Mouse (Mus musculus) midbrain, embryonic 10.5 days (tissue): Measurements from ENCODE around the gene Samd10. TPM values are rescaled to one million over a fixed set of nuclear protein-coding genes. Genes with fewer than 3 reads are reported as not detected.
A peak's percentile ranks its signal among the peaks of the same experiment; 100 is the strongest.

ENCODE experiments used
- DNase-seq: peaks from one replicate; pipeline ENCODE4 v3.0.0-alpha.2; 2017; ENCODE audit warnings: low spot score
- H3K27ac ChIP-seq: fragments of 300-500 bp; sonication (generic); replicated peaks from 2 replicates; pipeline ENCODE4 v1.5.1; 2016; ENCODE audit warnings: mild to moderate bottlenecking
- H3K27me3 ChIP-seq: fragments of 300-500 bp; sonication (generic); 2 replicates; pipeline ENCODE4 v1.6.1; 2016; ENCODE audit warnings: low read depth, mild to moderate bottlenecking; ENCODE audit not compliant: poor library complexity, severe bottlenecking
- H3K36me3 ChIP-seq: fragments of 300-500 bp; sonication (generic); 2 replicates; pipeline ENCODE4 v1.6.1; 2016; ENCODE audit warnings: mild to moderate bottlenecking, moderate library complexity
- H3K4me1 ChIP-seq: fragments of 300-500 bp; sonication (generic); 2 replicates; pipeline ENCODE4 v1.6.1; 2016
- H3K4me3 ChIP-seq: fragments of 300-500 bp; sonication (generic); 2 replicates; pipeline ENCODE4 v1.5.1; 2016; ENCODE audit warnings: mild to moderate bottlenecking, moderate library complexity
- H3K9me3 ChIP-seq: fragments of 300-500 bp; sonication (generic); replicated peaks from 2 replicates; pipeline ENCODE4 v1.6.1; 2016; ENCODE audit warnings: mild to moderate bottlenecking
- WGBS: fragments of 180-500 bp; shearing (Covaris S2); methylation state at CpG from one replicate; pipeline ENCODE4 v1.1.7; 2016; 5-methylcytosine and 5-hydroxymethylcytosine counted together
- polyA plus RNA-seq: library from polyadenylated mRNA; unstranded; fragments of >200 nt; fragmentation: Nextera tagmentation; extraction: Ambion mirVana; gene quantifications from 2 replicates; pipeline ENCODE4 v1.2.1, GENCODE M21; 2016

The Samd10 gene
- polyA plus RNA-seq, 1 experiment from 2014 or later = 36.4 TPM

DNA sequence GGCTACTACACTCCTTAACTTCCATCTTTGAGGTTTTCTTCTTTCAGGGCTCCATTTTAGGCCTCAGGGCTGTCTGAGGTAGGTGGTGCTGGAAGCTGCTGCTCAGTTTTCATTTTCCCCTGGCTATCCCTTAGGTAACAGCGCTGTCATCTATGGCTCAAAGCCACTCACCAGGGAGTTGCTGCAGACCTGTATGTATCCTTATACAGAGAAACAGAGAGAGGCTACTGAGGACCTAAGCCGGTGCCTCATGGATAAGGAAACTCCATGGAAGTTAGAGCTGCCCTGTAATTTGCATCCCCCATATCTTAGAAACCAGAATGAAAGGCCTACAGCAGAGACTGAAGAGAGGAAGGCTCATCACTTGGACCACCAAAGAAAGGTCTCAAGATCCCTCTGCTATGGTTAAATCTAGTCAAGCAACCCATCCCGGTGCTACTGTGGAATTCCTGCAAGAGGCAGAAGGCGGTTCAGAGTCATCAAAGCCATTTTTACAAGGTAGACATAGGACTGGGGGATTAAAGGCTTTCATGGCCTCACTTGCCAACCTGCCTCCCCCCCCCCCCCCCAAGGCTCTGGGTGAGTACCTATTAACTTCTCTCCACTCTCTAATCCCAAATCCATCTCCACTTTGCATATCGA is 18.8 kb downstream of the Samd10 start:
- peak overlapping the region; percentile 95 for H3K27ac ChIP-seq
- H3K27me3 ChIP-seq = no peaks in the 10 kb centered on the region
- DNase-seq = no peak
- H3K4me3 ChIP-seq = peak overlapping the region; percentile 85
- H3K4me1 ChIP-seq = peaks cover 26% of the 10 kb centered on the region
- no peaks in the 10 kb centered on the region for H3K9me3 ChIP-seq
- 78% methylated on average over 5 of the region's 5 CpGs for WGBS
- H3K36me3 ChIP-seq = peaks cover 23% of the 10 kb centered on the region

DNA sequence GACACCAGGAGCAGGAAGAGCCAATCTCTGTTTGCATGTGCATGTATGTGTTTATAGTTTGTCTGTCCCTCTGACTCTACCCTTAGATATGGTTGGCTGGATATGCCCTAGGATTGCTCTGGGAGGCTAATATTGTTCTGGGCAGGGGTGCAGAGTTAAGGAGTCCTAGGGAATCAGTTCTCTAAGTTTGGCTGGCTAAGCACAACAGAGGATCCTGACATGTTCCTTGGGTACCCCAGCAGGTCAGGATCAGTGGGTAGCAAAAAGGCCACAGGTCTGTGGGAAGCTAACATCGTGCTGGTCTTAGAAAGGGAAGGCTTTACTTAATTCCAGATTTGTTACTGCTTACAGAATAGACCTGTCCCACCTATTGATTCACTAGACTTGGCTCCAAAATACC is 19.3 kb downstream of the Samd10 start:
- Histone ChIP-seq H3K27me3 (no peaks in the 10 kb centered on the region), H3K4me1 (peaks cover 26% of the 10 kb centered on the region), H3K9me3 (no peaks in the 10 kb centered on the region), H3K36me3 (peaks cover 18% of the 10 kb centered on the region), H3K27ac (no peak overlapping the region), H3K4me3 (no peak overlapping the region)
- 92% methylated on average over 1 of the region's 1 CpGs for WGBS
- DNase-seq = no peak

DNA sequence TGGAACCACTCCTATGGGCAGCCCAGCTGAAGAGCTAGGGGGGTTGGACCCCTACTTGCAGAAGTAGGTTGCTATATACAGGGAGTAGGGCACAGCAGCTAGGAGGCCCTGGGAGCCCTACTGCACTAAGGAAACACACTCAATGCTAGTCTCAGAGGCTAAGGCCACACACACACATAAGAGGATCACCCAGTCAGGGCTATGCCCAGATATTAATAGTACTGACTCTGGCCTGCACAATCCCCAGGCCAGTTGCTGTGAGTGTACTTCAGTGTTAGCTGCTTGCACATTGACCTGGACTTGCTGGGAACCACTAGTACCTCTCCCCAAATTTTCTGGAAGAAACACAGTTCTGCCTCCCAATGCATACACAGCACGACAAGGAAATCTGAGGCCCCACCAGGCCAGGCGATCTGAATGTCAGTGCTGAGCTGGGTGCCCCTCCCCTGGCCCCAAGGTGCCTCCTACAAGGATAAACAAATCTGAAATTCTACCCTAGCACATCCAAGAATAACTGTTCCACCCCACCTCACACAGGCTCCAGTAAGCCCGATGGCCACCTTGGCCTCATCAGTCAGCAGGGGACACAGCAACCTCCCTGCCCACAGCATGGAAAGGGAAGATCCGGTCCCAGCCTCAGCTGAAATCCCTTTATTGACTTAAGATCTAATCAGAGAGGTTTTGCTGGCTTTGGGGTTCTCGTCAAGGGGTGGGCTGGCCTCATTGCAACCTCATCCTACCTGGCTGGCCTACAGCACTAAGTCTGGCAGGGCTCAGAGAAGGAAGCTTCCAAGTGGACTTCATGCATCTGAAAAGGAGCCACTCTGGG is 20.0 kb downstream of the Samd10 start:
- peak; percentile 10 for DNase-seq
- 73% methylated on average over 5 of the region's 5 CpGs for WGBS
- Histone ChIP-seq H3K4me1 (peaks cover 26% of the 10 kb centered on the region), H3K4me3 (no peak overlapping the region), H3K36me3 (peaks cover 18% of the 10 kb centered on the region), H3K27ac (no peak overlapping the region), H3K27me3 (no peaks in the 10 kb centered on the region), H3K9me3 (no peaks in the 10 kb centered on the region)

DNA sequence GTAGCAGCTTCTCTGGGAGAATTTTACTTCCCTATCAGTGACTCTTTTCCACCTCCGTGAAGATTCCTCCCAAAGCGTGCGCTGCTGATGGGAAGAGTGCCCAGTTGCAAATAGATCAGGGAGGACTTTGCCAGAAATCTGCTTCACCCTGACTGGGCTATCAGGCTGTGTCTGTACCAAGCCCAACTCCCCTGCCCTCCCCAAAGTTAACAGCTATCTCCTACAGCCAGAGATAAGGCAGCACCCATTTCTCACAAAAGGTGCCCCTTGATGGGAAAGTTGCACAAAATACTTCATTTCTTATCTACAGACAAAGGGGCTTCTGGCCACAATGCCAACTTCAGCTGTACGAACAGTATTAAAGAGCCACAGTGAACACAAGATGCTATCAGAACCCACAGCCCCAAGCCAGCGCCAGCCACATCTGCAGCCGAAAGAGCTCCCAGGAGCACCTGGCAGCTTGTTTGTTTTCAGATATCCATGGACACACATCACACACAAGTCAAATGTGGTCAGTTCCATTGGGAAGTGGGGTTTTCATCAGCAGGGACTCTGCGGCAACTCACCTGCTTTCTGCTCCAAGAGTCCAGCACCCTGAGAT is 20.9 kb downstream of the Samd10 start:
- Histone ChIP-seq H3K4me1 (peaks cover 26% of the 10 kb centered on the region), H3K27ac (no peak overlapping the region), H3K27me3 (no peaks in the 10 kb centered on the region), H3K36me3 (peaks cover 19% of the 10 kb centered on the region), H3K4me3 (no peak overlapping the region), H3K9me3 (no peaks in the 10 kb centered on the region)
- peak; percentile 11 for DNase-seq
- WGBS = 85% methylated on average over 7 of the region's 7 CpGs

DNA sequence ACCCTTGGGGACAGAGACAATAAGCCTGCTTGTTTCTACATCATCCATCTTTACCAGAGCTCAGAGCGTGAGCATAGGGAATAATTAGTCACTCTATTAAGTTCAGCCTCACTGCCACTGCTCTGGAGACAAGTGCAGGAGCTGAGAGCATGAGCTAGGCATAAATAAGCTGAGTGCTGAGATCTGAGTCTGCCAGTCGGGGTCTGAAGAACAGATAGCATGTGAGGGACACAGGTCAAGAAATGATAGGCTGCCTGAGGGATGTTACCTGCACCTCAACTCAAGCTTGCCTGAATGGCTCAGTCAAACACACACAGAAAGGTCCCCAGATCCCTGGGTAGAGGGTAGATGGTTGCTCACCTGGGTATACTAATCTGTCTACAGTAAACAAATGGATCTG is 21.9 kb downstream of the Samd10 start:
- H3K4me3 ChIP-seq = no peak overlapping the region
- H3K27ac ChIP-seq = no peak overlapping the region
- peaks cover 26% of the 10 kb centered on the region for H3K36me3 ChIP-seq
- 88% methylated on average over 2 of the region's 2 CpGs for WGBS
- no peaks in the 10 kb centered on the region for H3K9me3 ChIP-seq
- no peaks in the 10 kb centered on the region for H3K27me3 ChIP-seq
- H3K4me1 ChIP-seq = peaks cover 23% of the 10 kb centered on the region
- DNase-seq = no peak

DNA sequence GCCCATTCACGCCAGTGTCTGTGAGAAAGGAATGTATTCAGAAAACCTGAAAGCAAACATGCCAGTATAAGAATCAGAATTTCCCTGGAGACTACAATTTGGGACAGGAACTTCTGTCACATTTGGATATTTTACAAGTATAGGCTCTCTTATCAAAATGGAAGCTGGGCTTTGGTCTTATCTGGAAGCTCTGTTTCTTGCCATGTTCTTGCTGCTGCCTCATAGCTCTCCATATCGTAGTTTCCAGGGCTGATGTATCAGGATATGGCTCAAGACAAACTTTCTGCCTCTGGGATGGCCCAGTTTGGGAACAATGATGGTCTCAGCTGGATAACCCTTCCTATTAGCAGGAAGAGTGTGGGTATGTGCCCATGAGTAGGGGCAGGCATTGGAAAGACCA is 22.4 kb downstream of the Samd10 start:
- no peaks in the 10 kb centered on the region for H3K9me3 ChIP-seq
- 89% methylated on average over 2 of the region's 2 CpGs for WGBS
- peaks cover 18% of the 10 kb centered on the region for H3K4me1 ChIP-seq
- no peak overlapping the region for H3K27ac ChIP-seq
- no peak overlapping the region for H3K4me3 ChIP-seq
- H3K27me3 ChIP-seq = no peaks in the 10 kb centered on the region
- no peak for DNase-seq
- peaks cover 29% of the 10 kb centered on the region for H3K36me3 ChIP-seq

DNA sequence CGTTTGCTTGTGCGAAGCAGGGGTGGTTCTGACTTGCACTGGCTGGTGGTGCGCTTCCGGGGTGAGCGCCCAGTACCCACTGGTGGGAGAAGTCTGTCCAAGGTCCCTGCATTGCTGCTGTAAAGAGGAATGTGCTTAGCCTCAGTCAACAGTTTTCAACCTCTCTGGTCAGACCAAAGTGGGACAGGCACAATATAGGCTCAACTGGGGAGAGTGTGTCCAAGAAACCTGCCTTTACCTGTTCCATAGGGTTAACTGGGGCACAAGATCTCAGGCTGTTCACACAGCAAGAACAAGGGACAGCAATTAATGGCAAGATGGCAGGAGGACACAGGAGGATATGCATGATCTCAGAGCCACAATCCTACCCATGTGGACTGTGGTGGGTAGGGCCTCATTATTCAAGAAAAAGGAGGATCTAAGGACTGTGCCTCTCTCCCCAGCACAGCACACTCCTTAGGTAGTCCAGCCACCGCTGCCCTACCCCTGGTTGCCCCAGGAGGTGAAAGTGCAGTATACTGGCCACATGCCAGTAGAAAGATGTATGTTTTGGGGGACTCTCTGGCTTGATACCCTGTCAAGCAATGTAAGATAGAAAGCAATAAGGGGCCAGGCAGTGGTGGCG is 24.0 kb downstream of the Samd10 start:
- Histone ChIP-seq H3K27ac (no peak overlapping the region), H3K36me3 (peaks cover 29% of the 10 kb centered on the region), H3K27me3 (no peaks in the 10 kb centered on the region), H3K4me1 (peaks cover 6% of the 10 kb centered on the region; the same call in 1 of the 2 replicates), H3K4me3 (no peak overlapping the region), H3K9me3 (no peaks in the 10 kb centered on the region)
- DNase-seq = peak; percentile 8
- WGBS = 93% methylated on average over 7 of the region's 7 CpGs

DNA sequence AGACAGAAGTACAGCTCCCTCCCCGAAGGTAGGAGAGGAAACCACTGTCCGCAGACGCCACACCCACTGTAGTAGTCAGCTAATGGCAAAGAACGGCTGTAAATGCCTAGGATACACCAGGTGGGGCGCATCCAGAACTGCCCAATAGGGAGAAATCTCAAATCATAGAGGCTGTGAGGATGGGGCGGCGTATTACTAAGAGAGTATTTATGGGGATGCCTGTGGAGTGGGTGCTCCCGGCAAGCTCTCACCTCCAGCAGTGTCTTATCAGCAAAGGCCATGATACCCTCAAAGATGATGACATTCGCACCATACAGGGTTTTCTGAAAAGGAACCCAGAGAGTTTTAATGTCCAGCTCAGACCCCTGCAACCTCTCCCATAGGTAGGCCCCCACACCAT is 25.1 kb downstream of the Samd10 start:
- Histone ChIP-seq H3K27me3 (no peaks in the 10 kb centered on the region), H3K4me1 (0 out of 2 replicates have a peak, but pooled peaks cover 6% of the 10 kb centered on the region), H3K9me3 (no peaks in the 10 kb centered on the region), H3K27ac (no peak overlapping the region), H3K36me3 (peaks cover 29% of the 10 kb centered on the region), H3K4me3 (no peak overlapping the region)
- DNase-seq = no peak
- WGBS = 92% methylated on average over 9 of the region's 9 CpGs

DNA sequence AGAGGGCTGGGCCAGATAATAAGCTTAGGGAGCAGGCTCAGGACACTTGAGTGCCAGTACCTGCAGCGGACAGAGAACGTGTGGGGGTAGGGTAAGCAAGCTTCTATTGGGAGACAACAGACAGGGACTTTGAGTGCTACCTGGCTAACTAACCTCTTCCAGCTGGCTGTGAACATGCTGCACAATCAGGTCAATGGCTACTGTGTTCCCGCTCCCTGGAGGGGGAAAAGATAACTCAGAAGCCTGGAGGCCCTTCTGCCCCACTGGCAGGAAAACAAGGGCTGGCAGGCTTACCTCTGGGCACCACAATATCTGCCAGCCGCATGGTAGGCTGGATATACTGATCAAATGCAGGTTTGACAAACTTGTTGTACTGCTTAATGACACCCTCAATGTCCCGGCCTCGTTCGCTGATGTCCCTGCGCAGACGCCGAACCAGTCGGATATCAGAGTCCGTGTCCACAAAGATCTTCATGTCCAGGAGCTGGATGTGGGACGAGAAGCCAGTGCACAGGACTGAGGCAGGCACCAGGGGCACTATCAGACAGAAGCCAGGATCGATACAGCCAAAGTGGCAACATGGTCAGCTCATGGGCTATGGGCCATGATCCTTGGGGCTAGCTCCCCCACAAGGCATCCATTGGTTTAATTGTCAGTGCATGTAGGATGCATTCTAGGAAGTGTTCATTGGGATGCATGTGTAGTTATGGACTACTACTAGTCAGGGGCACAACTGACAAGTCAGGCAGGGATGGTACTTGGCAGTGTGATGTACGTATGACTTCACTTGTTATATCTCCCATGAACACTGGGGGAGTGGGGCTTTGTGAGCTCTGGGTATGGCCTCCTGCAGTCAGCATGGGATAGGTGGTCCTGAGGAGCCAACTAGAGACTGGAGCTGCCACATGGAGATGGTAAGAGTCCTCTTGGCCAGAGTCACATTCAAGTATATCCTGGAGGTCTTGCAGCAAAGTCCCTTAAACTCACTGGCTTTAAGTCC is 25.8 kb downstream of the Samd10 start:
- no peaks in the 10 kb centered on the region for H3K27me3 ChIP-seq
- no peak overlapping the region for H3K27ac ChIP-seq
- no peaks in the 10 kb centered on the region for H3K9me3 ChIP-seq
- peak; percentile 9 for DNase-seq
- no peak overlapping the region for H3K4me3 ChIP-seq
- 0 out of 2 replicates have a peak, but pooled peaks cover 6% of the 10 kb centered on the region for H3K4me1 ChIP-seq
- WGBS = 93% methylated on average over 15 of the region's 15 CpGs
- peaks cover 29% of the 10 kb centered on the region for H3K36me3 ChIP-seq

DNA sequence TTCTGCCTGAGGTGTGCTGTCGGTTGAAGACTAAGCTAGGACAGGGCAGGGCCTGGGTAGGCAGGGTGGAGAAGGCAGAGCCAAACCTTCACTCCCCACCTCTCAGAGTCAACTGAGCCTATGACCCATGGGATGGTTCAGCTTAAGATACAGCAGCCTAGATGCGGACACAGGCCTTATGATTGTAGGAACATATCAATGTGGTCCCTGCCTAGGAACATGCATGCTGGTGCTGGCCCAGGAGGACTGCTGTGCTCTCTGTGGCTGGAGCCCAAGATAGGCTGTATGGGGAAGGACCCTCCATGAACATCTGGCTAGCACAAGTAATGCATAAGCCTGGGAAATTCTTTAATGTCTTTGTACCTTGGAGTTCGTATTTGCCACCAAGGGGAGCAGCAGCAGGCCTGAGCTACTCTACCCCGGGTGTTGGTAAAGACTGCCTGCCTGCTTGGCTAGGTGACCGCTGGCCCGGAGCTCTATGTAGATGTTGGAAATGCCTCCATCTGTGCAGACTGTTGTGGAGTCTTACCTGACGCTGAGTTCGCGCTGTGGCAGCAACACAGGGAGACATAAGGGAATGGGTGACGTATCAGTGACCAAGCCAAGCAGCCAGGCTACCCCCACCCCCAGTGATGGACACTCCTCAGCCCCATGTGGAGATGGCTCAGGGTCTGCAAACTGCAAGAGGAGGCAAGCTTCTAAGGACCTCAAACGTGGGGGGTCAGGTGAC is 26.9 kb downstream of the Samd10 start:
- Histone ChIP-seq H3K36me3 (peaks cover 29% of the 10 kb centered on the region), H3K27me3 (no peaks in the 10 kb centered on the region), H3K9me3 (no peaks in the 10 kb centered on the region), H3K4me3 (no peak overlapping the region), H3K4me1 (0 out of 2 replicates have a peak, but pooled peaks cover 3% of the 10 kb centered on the region), H3K27ac (no peak overlapping the region)
- 90% methylated on average over 11 of the region's 11 CpGs for WGBS
- DNase-seq = peak; percentile 8

DNA sequence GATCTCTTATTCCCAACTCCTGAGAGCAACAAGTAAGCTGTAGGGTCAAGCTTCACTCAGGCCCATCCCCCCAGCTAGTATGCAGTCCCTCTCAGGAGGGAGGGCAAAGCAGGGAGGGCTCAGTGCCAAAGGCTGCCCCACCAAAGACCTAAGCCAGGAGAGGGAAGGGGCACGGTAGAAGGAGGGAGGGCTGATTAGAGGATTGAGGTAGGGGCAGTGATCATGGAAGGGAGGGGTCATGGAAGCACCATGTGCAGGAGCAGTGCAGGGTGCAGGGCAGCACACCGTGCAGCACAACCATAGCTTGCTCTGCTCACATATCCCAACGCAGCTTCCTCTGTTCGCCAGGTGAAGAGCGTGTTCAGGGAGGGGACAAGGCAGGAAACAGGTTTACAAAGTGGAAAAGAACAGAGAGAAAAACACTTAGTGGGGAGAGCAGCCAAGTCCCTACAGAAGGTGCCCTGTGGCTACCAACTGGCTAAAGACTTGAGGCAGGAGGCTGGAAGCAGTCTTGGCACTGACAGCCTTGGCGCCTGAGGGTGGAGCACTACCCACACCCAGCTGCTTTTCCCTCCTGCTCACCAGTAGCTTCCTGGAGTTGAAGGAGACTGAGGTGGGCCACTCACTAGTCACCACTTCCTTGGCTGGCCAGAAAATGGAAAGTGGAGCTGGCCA is 28.0 kb downstream of the Samd10 start:
- H3K27ac ChIP-seq = no peak overlapping the region
- 0 out of 2 replicates have a peak, but pooled peaks cover 3% of the 10 kb centered on the region for H3K4me1 ChIP-seq
- H3K27me3 ChIP-seq = no peaks in the 10 kb centered on the region
- WGBS = 71% methylated on average over 6 of the region's 6 CpGs
- no peak for DNase-seq
- H3K9me3 ChIP-seq = no peaks in the 10 kb centered on the region
- H3K4me3 ChIP-seq = no peak overlapping the region
- peaks cover 29% of the 10 kb centered on the region for H3K36me3 ChIP-seq
